Mouse (Mus musculus): Measurements from ENCODE around the gene Catsper3.

The Catsper3 gene

GRCm38 (mm10) chr13:55852205-55852604 is 67.8 kb downstream of the Catsper3 start:
- no peak for DNase-seq (ENCODE audit: low spot score in 2 of 2)

- no peak for DNase-seq (ENCODE audit: low spot score in 2 of 2)
These were observed 71.4 kb downstream of the Catsper3 start for GRCm38 (mm10) chr13:55855793-55856192.

GRCm38 (mm10) chr13:55858463-55858862 is 74.1 kb downstream of the Catsper3 start:
- no peak for DNase-seq (ENCODE audit: low spot score in 2 of 2)

Data from right cerebral cortex, postnatal 10 days (tissue).